Comparison of ENCODE assay signal across 9 mouse cellular contexts in the genomic region with DNA sequence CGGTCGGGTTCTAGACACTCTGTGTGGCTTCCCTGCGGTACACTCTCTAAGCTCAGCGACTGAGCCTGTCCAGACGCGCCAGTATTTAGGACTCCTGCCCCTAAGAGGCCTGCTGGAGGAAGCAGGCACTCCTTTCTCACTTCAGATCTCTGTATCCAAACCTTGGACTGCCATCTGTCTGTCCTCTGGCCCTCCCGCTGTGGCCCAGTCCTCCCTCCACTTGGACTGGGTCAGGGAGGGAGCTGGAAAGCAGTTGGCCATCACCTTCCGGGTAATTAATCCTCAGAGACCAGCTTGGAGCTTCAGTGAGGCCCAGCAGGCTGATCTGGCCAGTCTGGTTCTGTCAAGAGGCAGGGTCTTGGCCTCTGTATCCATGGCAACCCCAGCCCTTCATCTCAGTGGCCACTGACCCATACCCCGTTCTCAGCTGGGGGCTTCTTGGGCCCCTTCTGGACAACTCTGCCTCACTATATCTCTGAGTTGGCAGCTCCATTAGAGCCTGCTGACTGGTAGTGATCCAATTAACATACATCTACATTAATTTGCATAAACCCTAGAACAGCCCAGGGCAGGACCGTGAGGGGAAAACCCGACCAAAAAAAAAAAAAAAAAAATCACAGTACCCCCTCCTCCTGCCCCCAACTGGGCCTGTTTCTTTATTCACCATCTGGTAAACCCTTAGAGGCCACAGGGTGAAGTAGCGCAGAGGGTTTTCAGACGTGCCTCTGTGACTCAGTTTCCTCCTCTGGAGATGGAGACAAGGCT. TPM values are rescaled to one million over a fixed set of nuclear protein-coding genes. Genes with fewer than 3 reads are reported as not detected.
DNase-seq lines count a peak whose midpoint lies in the region; ATAC-seq and TF ChIP-seq lines count a peak whose summit lies in the region.
"Had no signal": no experiment of that assay in that cellular context is flagged by ENCODE, and none has a peak within 500 bp of the region (broad histone marks: within the 10 kb centered on the region; RNA-seq: fewer than 3 reads in every experiment).

No protein-coding gene starts in this region.

- no peak overlapping the region for H3K4me3 ChIP-seq in kidney, postnatal 0 days (replicated peaks; ENCODE audit: low read depth, low read length)
- no peak overlapping the region for H3K4me3 ChIP-seq in hindbrain, embryonic 14.5 days (replicated peaks; ENCODE audit: low read length)
- no peak overlapping the region for H3K4me3 ChIP-seq in neural tube, embryonic 12.5 days
- no peak overlapping the region for H3K4me3 ChIP-seq in thymus, adult 2 months (ENCODE audit: control insufficient read depth, insufficient read depth, low read length)

- ATAC-seq in kidney, postnatal 0 days (replicated peaks; ENCODE audit: low FRiP score, low read depth) = peak; percentile 66
- ATAC-seq in hindbrain, embryonic 14.5 days (ENCODE audit: low FRiP score) = peak; percentile 69
- ATAC-seq in neural tube, embryonic 12.5 days (ENCODE audit: low FRiP score, low read depth) = peak; percentile 80

- H3K27ac ChIP-seq in kidney, postnatal 0 days = no peak overlapping the region
- peak overlapping the region; percentile 61 for H3K27ac ChIP-seq in hindbrain, embryonic 14.5 days
- peak overlapping the region; percentile 78 for H3K27ac ChIP-seq in neural tube, embryonic 12.5 days
- no peak overlapping the region for H3K27ac ChIP-seq in thymus, adult 2 months (ENCODE audit: control insufficient read depth, insufficient read depth, low read length)

- H3K4me2 ChIP-seq in kidney, postnatal 0 days (ENCODE audit: low read length) = no peak overlapping the region
- H3K4me2 ChIP-seq in hindbrain, embryonic 14.5 days (replicated peaks) = no peak overlapping the region; the same call in 1 of the 2 replicates
- H3K4me2 ChIP-seq in neural tube, embryonic 12.5 days (replicated peaks) = peak overlapping the region; percentile 37

- TF ChIP-seq POLR2A in thymus, adult 2 months (IDR thresholded peaks at IDR 0.05; ENCODE audit: control insufficient read depth, extremely low read depth, insufficient read depth, low read length, poor library complexity) = no peak

- no peaks in the 10 kb centered on the region for H3K36me3 ChIP-seq in kidney, postnatal 0 days (ENCODE audit: insufficient read depth, low read length)
- H3K36me3 ChIP-seq in hindbrain, embryonic 14.5 days (replicated peaks; ENCODE audit: control insufficient read depth, insufficient read depth) = no peaks in the 10 kb centered on the region
- no peaks in the 10 kb centered on the region for H3K36me3 ChIP-seq in neural tube, embryonic 12.5 days
- H3K36me3 ChIP-seq in thymus, adult 2 months (ENCODE audit: control insufficient read depth, insufficient read depth, low read length) = no peaks in the 10 kb centered on the region

- H3K9ac ChIP-seq in kidney, postnatal 0 days (ENCODE audit: low read depth, low read length) = no peak overlapping the region
- H3K9ac ChIP-seq in hindbrain, embryonic 14.5 days = peak overlapping the region; percentile 35; the same call in 1 of the 2 replicates
- H3K9ac ChIP-seq in neural tube, embryonic 12.5 days = peak overlapping the region; percentile 6; the same call in 1 of the 2 replicates

- 16% methylated on average over 13 of the region's 13 CpGs for WGBS in kidney, postnatal 0 days
- 6% methylated on average over 13 of the region's 13 CpGs for WGBS in hindbrain, embryonic 14.5 days
- WGBS in neural tube, embryonic 12.5 days = 5% methylated on average over 13 of the region's 13 CpGs
- WGBS in thymus, adult 2 months = 68% methylated on average over 13 of the region's 13 CpGs

- 0 out of 2 replicates have a peak, but pooled peaks cover 5% of the 10 kb centered on the region for H3K4me1 ChIP-seq in kidney, postnatal 0 days (replicated peaks; ENCODE audit: insufficient read depth, low read length)
- H3K4me1 ChIP-seq in hindbrain, embryonic 14.5 days (replicated peaks; ENCODE audit: control insufficient read depth, insufficient read depth, low read length) = peaks cover 56% of the 10 kb centered on the region
- H3K4me1 ChIP-seq in neural tube, embryonic 12.5 days = peaks cover 63% of the 10 kb centered on the region
- no peaks in the 10 kb centered on the region for H3K4me1 ChIP-seq in thymus, adult 2 months (replicated peaks; ENCODE audit: control insufficient read depth, insufficient read depth, low read length)

- no peaks in the 10 kb centered on the region for H3K9me3 ChIP-seq in kidney, postnatal 0 days (replicated peaks; ENCODE audit: low read length)
- H3K9me3 ChIP-seq in hindbrain, embryonic 14.5 days (ENCODE audit: control insufficient read depth, low read length) = no peaks in the 10 kb centered on the region
- no peaks in the 10 kb centered on the region for H3K9me3 ChIP-seq in neural tube, embryonic 12.5 days

- intact Hi-C loops in gastrocnemius, postnatal 14 days (cut with DNase I; ENCODE audit: low total_unique reads) = no loop called here

- TF ChIP-seq CTCF in kidney, postnatal 0 days (IDR thresholded peaks at IDR 0.05; ENCODE audit: low read depth) = no peak; the same call in 1 of the 2 replicates
- TF ChIP-seq CTCF in thymus, adult 2 months (IDR thresholded peaks at IDR 0.05; ENCODE audit: borderline replicate concordance, control insufficient read depth, extremely low read depth, insufficient read depth, low read length, poor library complexity) = no peak

- DNase-seq in kidney, postnatal 0 days (ENCODE audit: low spot score) = peak; percentile 62
- no peak for DNase-seq in kidney, adult 8-10 months
- DNase-seq in embryo, embryonic 10.5 days (ENCODE audit: low spot score) = peak; percentile 93
- DNase-seq in hindbrain, embryonic 14.5 days (ENCODE audit: low spot score) = no peak
- no peak for DNase-seq in thymus, adult 2 months
- DNase-seq in B cell, adult 2 months = no peak
- DNase-seq in gastrocnemius, postnatal 14 days = no peak
- DNase-seq: adrenal gland, adult 8-10 months had no signal

- H3K27me3 ChIP-seq in kidney, postnatal 0 days (ENCODE audit: insufficient read depth, low read length) = no peaks in the 10 kb centered on the region
- H3K27me3 ChIP-seq in hindbrain, embryonic 14.5 days (ENCODE audit: control insufficient read depth, insufficient read depth, low read length) = no peaks in the 10 kb centered on the region
- H3K27me3 ChIP-seq in neural tube, embryonic 12.5 days (replicated peaks) = no peaks in the 10 kb centered on the region
- no peaks in the 10 kb centered on the region for H3K27me3 ChIP-seq in thymus, adult 2 months (ENCODE audit: control insufficient read depth, insufficient read depth, low read length)

RNA-seq across cellular contexts. Expression of a gene that starts 27.0 kb away (rescaled TPM):
- polyA plus RNA-seq in kidney, postnatal 0 days (2015; fragmentation: Nextera tagmentation; extraction: Ambion mirVana) = 1.4 and 1.6 TPM in 2 replicates
- polyA plus RNA-seq in hindbrain, embryonic 14.5 days (2014; fragmentation: Nextera tagmentation; extraction: Ambion mirVana) = 20.9 and 22.9 TPM in 2 replicates
- 12.8 and 20.1 TPM in 2 replicates for polyA plus RNA-seq in neural tube, embryonic 12.5 days (2016; fragmentation: Nextera tagmentation; extraction: Ambion mirVana)
- polyA plus RNA-seq in thymus, adult 2 months (2012; rRNA removed) = 2.4 and 2.9 TPM in 2 replicates
- 10 to 100 TPM; 11.7 to 12.2 TPM for total RNA-seq in gastrocnemius, postnatal 14 days (2021)

Comparison
In these comparisons a context has a peak if more than half of its experiments do, and no peak if none do; other contexts are left out.
1. DNase-seq: peak in kidney, postnatal 0 days (single experiment) and embryo, embryonic 10.5 days (single experiment); none in kidney, adult 8-10 months (0 of 2), hindbrain, embryonic 14.5 days (single experiment), thymus, adult 2 months (single experiment), B cell, adult 2 months (0 of 2) and gastrocnemius, postnatal 14 days (single experiment).
2. H3K27ac ChIP-seq: peak in hindbrain, embryonic 14.5 days (single experiment) and neural tube, embryonic 12.5 days (single experiment); none in kidney, postnatal 0 days (single experiment) and thymus, adult 2 months (single experiment).
3. Peak in every context shown above with its lines, with median percentiles within 50 percentile points of each other: ATAC-seq.